Mouse (Mus musculus) forebrain, embryonic 14.5 days (tissue): ENCODE measurements around the gene Zfp873. TPM values are rescaled to one million over a fixed set of nuclear protein-coding genes. Genes with fewer than 3 reads are reported as not detected.

Experiments
- polyA plus RNA-seq: library from polyadenylated mRNA; unstranded; fragments of >200 nt; fragmentation: Nextera tagmentation; extraction: Ambion mirVana; gene quantifications from 2 replicates; pipeline ENCODE4 v1.2.1, GENCODE M21; 2014

Gene Zfp873
- polyA plus RNA-seq, 1 experiment from 2014 or later = 14.5 TPM

Other genes starting within 250 kb of the Zfp873 start
- 3.1 and 4.8 TPM in 2 replicates for gene Gm4767, start 235.9 kb upstream of the Zfp873 start, polyA plus RNA-seq
- gene Gm32687, start 184.2 kb upstream of the Zfp873 start, polyA plus RNA-seq = 12.8 and 15.7 TPM in 2 replicates
- 10.4 and 10.9 TPM in 2 replicates for gene Zfp781, start 117.6 kb upstream of the Zfp873 start, polyA plus RNA-seq
- gene BC024063, start 35.2 kb downstream of the Zfp873 start, polyA plus RNA-seq = 10.3 and 10.7 TPM in 2 replicates
- gene AU041133, start 79.9 kb downstream of the Zfp873 start, polyA plus RNA-seq = 8.6 and 9.9 TPM in 2 replicates
- gene Zfp938, start 193.2 kb downstream of the Zfp873 start, polyA plus RNA-seq = 20.0 and 23.8 TPM in 2 replicates